Mouse (Mus musculus) CH12F3 (cell line): Measurements from ENCODE around the gene Tmem30c.
"Not testable (repeated sequence)": the region's sequence is repeated elsewhere in the genome, so short reads cannot be mapped to it uniquely, and the experiment has no call there.

Source experiments
- in situ Hi-C: fragments of 300-500 bp; cut with MboI; formaldehyde crosslinking; loops from 2 replicates; pipeline ENCODE4 v1.14.3; 2020; ENCODE audit warnings: low sequenced_read_pairs

Gene Tmem30c

DNA sequence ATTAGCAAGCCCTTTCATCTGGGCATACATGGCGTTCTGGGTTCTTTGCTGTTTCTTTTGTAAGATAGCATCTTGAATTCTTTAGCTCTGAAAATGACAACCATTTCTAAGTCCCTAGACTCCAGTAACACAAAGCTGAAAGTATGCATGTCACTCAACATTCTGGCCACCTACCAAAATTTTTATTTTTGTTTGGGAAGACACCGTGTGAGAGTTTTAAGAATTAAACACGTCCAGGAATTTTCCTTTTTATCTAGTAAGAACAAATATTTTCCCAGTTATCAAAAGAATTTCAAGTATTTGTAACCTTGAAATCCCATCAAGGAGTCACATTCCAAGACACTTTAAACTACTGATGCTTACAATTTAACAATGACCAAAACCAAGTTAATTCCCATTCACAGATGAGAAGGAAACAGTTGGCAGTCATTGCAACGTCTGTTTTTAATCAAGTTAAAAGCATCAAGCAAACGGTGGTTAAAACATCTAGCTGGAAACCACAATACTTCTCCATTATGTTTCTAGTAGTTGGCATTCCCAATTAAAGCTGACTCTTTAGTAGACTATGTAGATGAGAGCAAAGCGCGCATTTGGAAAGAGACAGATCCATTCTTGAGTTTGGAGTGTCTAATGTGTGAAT lies 56.7 kb downstream of the Tmem30c start:
- in situ Hi-C loops, result no loop called here

DNA sequence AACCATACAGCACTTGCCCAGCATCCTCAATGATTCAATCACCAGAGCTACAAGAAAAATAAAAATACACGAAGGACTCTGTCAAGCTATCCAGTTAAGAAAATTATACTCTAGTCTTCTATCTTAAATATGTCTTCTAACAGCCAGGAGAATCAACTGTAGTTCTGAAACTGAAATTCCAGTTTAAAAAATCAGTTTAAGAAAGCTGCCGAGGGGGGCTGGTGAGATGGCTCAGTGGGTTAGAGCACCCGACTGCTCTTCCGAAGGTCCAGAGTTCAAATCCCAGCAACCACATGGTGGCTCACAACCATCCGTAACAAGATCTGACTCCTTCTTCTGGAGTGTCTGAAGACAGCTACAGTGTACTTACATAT lies 60.7 kb downstream of the Tmem30c start:
- in situ Hi-C loops, result not testable (repeated sequence)

DNA sequence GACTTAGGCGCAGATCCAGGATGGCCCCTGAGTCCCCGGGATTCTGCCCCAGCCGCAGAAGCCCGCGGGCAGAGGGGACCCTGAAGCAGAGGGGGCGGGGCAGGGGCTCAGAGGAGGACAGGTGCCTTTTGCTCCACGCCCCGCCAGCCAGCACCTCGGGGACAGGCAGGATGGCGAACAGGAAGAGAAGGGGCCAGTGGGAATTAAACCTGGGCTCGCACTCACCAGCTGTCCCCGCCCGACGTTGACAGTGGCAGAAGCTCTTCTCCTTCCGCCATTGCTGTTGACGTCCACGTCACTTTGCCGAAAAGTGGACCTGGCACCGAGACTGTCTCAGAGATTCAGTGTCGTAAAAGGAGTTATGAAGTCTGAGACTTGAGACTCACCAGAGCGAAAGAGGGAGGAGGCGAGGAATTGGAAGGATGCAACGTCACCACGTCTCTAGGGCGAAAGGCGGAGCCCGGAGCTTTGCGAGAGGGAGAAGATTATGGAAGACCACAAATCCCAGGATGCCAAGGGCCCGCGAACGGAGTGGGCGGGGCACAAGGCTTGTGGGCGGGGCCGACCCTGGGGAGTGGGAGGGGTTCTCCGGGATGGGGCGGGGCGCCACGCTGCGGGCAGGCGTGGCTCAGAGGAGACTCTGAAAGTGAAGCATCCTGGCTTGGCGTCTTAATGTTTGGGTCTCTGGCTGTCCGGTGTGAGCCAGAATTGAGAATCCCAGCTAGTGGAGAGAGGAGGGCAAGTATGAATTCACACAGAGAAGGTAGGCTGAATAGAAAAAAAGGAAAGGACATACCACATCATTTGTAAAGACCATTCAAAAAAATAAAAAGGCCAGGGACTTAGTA lies 61.4 kb downstream of the Tmem30c start, which contains the start of gene Tbc1d23:
TSS of gene Tbc1d23 (minus strand) at position 416 of the 848 bp plus-strand sequence.
- in situ Hi-C loops, result no loop called here

DNA sequence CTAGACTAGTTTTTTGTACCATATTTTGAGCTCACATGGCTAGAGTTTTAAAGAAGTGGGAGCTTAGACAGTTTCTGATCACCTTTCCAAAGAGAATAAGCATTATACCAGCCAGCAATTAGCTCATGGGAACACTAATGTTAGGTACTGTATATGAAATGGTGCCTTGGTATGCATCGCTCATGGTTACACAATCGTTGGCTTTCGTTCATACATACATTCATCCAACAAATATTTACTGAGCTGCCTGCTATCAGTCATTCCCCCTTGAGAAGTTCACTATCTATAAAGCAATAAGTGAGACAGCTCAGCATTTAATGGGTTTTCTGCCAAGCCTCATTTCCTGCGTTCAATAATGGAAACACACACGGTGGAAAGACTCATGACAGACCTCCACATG lies 66.2 kb downstream of the Tmem30c start:
- in situ Hi-C loops, result no loop called here

DNA sequence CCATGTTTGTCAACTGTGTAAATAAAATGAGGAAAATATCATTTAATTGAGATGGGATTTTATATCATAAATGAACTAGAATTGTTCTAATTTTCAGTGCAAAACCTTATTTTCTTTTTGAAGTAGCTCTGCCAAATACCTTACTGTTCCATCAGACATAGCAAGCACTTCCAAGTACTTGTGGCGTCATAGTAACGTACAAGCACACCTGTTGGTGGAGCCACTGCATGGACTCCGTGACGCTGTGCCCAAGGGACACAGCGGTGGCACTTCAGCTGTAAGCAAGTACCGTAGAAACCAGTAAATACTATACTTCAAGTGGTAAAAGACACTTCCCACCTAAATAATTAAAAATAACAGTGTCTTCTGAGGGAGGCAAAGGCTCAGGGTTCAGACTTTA lies 72.3 kb downstream of the Tmem30c start:
- in situ Hi-C loops, result no loop called here
